Mouse (Mus musculus): ENCODE data around the gene Cenpe. TPM values are rescaled to one million over a fixed set of nuclear protein-coding genes. Genes with fewer than 3 reads are reported as not detected.

Cenpe gene
- polyA plus RNA-seq (2014; fragmentation: Illumina TruSeq; extraction: RNeasy Lipid Tissue Mini Kit (QIAGEN cat#74804)) = 31.0 TPM

GRCm38 (mm10) chr3:135211805-135212657 is at the start of gene Cenpe:
Cenpe (plus strand) TSS chr3:135212537.

GRCm38 (mm10) chr3:135280669-135281415 is 68.5 kb downstream of the Cenpe start, which contains the start of gene Bdh2:
Bdh2 (plus strand) TSS chr3:135281221.

GRCm38 (mm10) chr3:135307411-135308259 is 95.3 kb downstream of the Cenpe start, which contains the start of gene Slc9b2:
Slc9b2 (plus strand) TSS chr3:135307700.

Other genes with a start within 250 kb of the Cenpe start
- 4.2 TPM for gene Bdh2, start 68.7 kb downstream of the Cenpe start, polyA plus RNA-seq (2014; fragmentation: Illumina TruSeq; extraction: RNeasy Lipid Tissue Mini Kit (QIAGEN cat#74804))
- gene Slc9b2, start 95.2 kb downstream of the Cenpe start, polyA plus RNA-seq (2014; fragmentation: Illumina TruSeq; extraction: RNeasy Lipid Tissue Mini Kit (QIAGEN cat#74804)) = 2.7 TPM
- 3.0 TPM for gene Slc9b1, start 135.5 kb downstream of the Cenpe start, polyA plus RNA-seq (2014; fragmentation: Illumina TruSeq; extraction: RNeasy Lipid Tissue Mini Kit (QIAGEN cat#74804))
- 96.2 TPM for gene Cisd2, start 211.4 kb downstream of the Cenpe start, polyA plus RNA-seq (2014; fragmentation: Illumina TruSeq; extraction: RNeasy Lipid Tissue Mini Kit (QIAGEN cat#74804))
- gene Ube2d3, start 225.6 kb downstream of the Cenpe start, polyA plus RNA-seq (2014; fragmentation: Illumina TruSeq; extraction: RNeasy Lipid Tissue Mini Kit (QIAGEN cat#74804)) = 1,779 TPM

All from ovary, adult 10 weeks (tissue).